Mouse (Mus musculus) embryonic stem cell, embryonic (primary cell): ENCODE measurements around the gene Grik3.

Experiments used
- CTCF ChIA-PET, 4 experiments: fragments of 300-600 bp in 2 of 4; fragments of 350-600 bp in 2 of 4; sonication (Branson Sonifier 250); formaldehyde crosslinking; loops; one replicate each; lab custom pipeline; 2022; ENCODE audit warnings: inconsistent platforms in 2 of 4; lab: Charles Lee
- POLR2A ChIA-PET, 4 experiments: fragments of 300-600 bp in 2 of 4; fragments of 350-600 bp in 2 of 4; sonication (Branson Sonifier 250); formaldehyde crosslinking; loops; one replicate each; lab custom pipeline; 2022; ENCODE audit warnings: antibody characterized with exemption in 4 of 4, inconsistent platforms in 1 of 4; lab: Charles Lee

The Grik3 gene

GRCm38 (mm10) chr4:125729305-125730220 lies 239.1 kb downstream of the Grik3 start:
- ChIA-PET POLR2A (interaction anchor here (0.5 to 5.1 kb wide), 52 partner anchors 7 to 567 kb away, joined by 3 to 33 read pairs (median 4); no protein-coding TSS in a partner anchor), CTCF (interaction anchor here in 3 of 4 experiments (0.6 to 4.2 kb wide), 3 partner anchors 25 to 390 kb away, joined by 3 to 16 read pairs (median 5); no protein-coding TSS in a partner anchor)

GRCm38 (mm10) chr4:125730751-125731150 lies 240.3 kb downstream of the Grik3 start:
- ChIA-PET POLR2A (no interaction called here), CTCF (interaction anchor here in 1 of 4 experiments (0.6 kb wide), 1 partner anchor 25 kb away, joined by 3 read pairs; no protein-coding TSS in a partner anchor)

- CTCF ChIA-PET = no interaction called here
- POLR2A ChIA-PET = interaction anchor here in 3 of 4 experiments (0.5 to 4.5 kb wide), 5 partner anchors 9 to 204 kb away, joined by 3 to 21 read pairs (median 3); no protein-coding TSS in a partner anchor
Measured at GRCm38 (mm10) chr4:125736783-125737182, 246.3 kb downstream of the Grik3 start.

- CTCF ChIA-PET = interaction anchor here in 3 of 4 experiments (0.6 to 1.3 kb wide), 3 partner anchors 34 to 36 kb away, joined by 3 to 4 read pairs (median 3); no protein-coding TSS in a partner anchor
- POLR2A ChIA-PET = interaction anchor here in 3 of 4 experiments (0.7 to 4.5 kb wide), 5 partner anchors 10 to 402 kb away, joined by 3 to 21 read pairs (median 4); no protein-coding TSS in a partner anchor
Measured at GRCm38 (mm10) chr4:125738825-125739224, 248.3 kb downstream of the Grik3 start.

- CTCF ChIA-PET = no interaction called here
- POLR2A ChIA-PET = no interaction called here
Measured at GRCm38 (mm10) chr4:125742162-125742571, 251.7 kb downstream of the Grik3 start.

DNA sequence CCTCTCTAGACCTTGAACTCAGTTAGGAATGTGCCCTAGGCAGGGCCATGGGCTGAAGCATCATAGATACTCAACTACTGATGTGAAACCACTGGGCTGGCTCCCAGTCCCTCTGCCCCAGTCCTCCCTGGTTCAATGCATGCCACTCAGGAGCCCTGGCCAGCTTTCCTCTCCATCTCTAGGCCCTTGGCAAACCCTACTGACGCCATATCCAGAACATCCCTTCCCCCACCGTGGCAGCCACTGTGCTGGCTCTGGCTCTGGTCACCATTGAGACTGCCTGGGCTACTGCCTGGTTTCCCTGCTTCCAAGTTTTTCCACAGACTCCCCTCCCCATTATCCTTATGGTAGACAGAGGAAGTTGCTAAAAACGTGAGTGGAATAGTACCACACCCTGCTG lies 255.4 kb downstream of the Grik3 start:
- ChIA-PET CTCF (interaction anchor here in 1 of 4 experiments (1.0 to 1.6 kb wide), 2 partner anchors 11 to 15 kb away, joined by 3 read pairs; no protein-coding TSS in a partner anchor), POLR2A (no interaction called here)

DNA sequence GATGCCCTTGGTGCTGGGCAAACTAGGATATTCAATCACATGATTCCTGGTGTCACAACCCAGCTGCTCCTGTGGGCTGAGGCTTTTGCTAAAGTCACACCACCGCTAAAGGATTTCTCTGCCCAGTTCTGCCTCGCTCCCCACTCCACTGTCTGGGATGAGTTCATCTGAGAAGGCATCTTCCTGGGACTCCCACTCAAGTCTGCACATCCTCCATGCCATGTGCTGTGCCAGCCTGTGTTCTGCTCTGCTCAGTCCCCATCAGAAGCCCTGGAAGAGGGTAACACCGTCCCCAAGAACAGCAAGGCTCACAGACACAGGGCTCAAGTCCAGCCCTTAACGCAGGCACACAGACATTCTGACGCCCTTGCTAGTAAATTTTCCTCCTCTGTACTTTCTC lies 265.9 kb downstream of the Grik3 start:
- CTCF ChIA-PET = interaction anchor here in 1 of 4 experiments (0.9 kb wide), 1 partner anchor 21 kb away, joined by 3 read pairs; no protein-coding TSS in a partner anchor
- POLR2A ChIA-PET = interaction anchor here in 1 of 4 experiments (0.7 to 1.3 kb wide), 2 partner anchors 28 to 560 kb away, joined by 3 to 4 read pairs; no protein-coding TSS in a partner anchor

DNA sequence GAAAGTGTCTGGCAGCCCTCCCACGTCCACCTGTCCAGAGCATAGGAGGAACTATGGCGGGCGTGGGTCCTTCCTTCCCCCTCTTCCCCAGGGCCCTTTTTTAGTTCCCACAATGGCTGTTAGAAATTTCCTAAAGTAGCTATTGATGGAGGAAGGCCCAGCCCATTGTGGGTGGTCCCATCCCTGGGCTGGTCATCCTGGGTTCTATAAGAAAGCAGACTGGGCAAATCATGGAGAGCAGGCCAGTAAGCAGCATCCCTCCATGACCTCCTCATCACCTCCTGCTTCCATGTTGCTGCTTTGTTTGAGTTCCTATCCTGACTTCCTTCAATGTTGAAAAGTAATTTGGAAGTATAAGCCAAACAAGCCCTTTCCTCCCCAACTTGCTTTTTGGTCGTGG lies 269.8 kb downstream of the Grik3 start:
- CTCF ChIA-PET = interaction anchor here in 1 of 4 experiments (0.6 kb wide), 1 partner anchor 296 kb away, joined by 3 read pairs; no protein-coding TSS in a partner anchor
- POLR2A ChIA-PET = no interaction called here

- CTCF ChIA-PET = no interaction called here
- POLR2A ChIA-PET = no interaction called here
Measured at GRCm38 (mm10) chr4:125763056-125763455, 272.6 kb downstream of the Grik3 start.
